Mouse (Mus musculus): ENCODE data around the gene Pip5k1c. TPM values are rescaled to one million over a fixed set of nuclear protein-coding genes. Genes with fewer than 3 reads are reported as not detected.

Gene Pip5k1c
- total RNA-seq, 1 experiment, result 27.3 TPM

GRCm38 (mm10) chr10:81300352-81300907, 7.7 kb downstream of the Pip5k1c start:
- in situ Hi-C loops (cut with MboI; ENCODE audit: low sequenced_read_pairs in 2 of 2, unreplicated experiment in 2 of 2), result no loop called here
- Histone ChIP-seq H3K9ac (ENCODE audit: insufficient read depth, low read depth, low read length, poor library complexity, severe bottlenecking) (no peak overlapping the region), H3K27ac (ENCODE audit: insufficient read depth, low read depth, low read length, poor library complexity, severe bottlenecking) (no peak overlapping the region), H3K4me3 (ENCODE audit: insufficient read depth in 1 of 2, low read depth in 1 of 2, low read length in 2 of 2, poor library complexity in 1 of 2, severe bottlenecking in 1 of 2) (no peak overlapping the region), H3K36me3 (ENCODE audit: control insufficient read depth, insufficient read depth, low read length, poor library complexity, severe bottlenecking) (peaks cover 2% of the 10 kb centered on the region; the same call in 1 of the 2 replicates), H3K9me3 (ENCODE audit: control insufficient read depth, insufficient read depth, low read depth, low read length) (no peaks in the 10 kb centered on the region), H3K4me1 (ENCODE audit: control insufficient read depth in 2 of 2, insufficient read depth in 2 of 2, low read length in 2 of 2, poor library complexity in 1 of 2) (peaks cover 0 to 19% of the 10 kb centered on the region in 2 experiments; a peak in 1 of 4 replicates)
- no peak for DNase-seq (ENCODE audit: low read depth, low spot score)
- TF ChIP-seq ZNF384 (IDR thresholded peaks at IDR 0.05; ENCODE audit: low read depth, low read length), result no peak

GRCm38 (mm10) chr10:81301321-81301720, 8.6 kb downstream of the Pip5k1c start:
- Histone ChIP-seq H3K4me3 (ENCODE audit: insufficient read depth in 1 of 2, low read depth in 1 of 2, low read length in 2 of 2, poor library complexity in 1 of 2, severe bottlenecking in 1 of 2) (no peak overlapping the region), H3K9me3 (ENCODE audit: control insufficient read depth, insufficient read depth, low read depth, low read length) (no peaks in the 10 kb centered on the region), H3K9ac (ENCODE audit: insufficient read depth, low read depth, low read length, poor library complexity, severe bottlenecking) (no peak overlapping the region), H3K4me1 (ENCODE audit: control insufficient read depth in 2 of 2, insufficient read depth in 2 of 2, low read length in 2 of 2, poor library complexity in 1 of 2) (peaks cover 0 to 19% of the 10 kb centered on the region in 2 experiments; a peak in 1 of 4 replicates), H3K36me3 (ENCODE audit: control insufficient read depth, insufficient read depth, low read length, poor library complexity, severe bottlenecking) (peaks cover 9% of the 10 kb centered on the region; the same call in 1 of the 2 replicates), H3K27ac (ENCODE audit: insufficient read depth, low read depth, low read length, poor library complexity, severe bottlenecking) (no peak overlapping the region)
- no peak for DNase-seq (ENCODE audit: low read depth, low spot score)
- no peak for TF ChIP-seq MAFK (IDR thresholded peaks at IDR 0.05; ENCODE audit: insufficient read depth, low read depth, low read length)
- TF ChIP-seq ZC3H11A (IDR thresholded peaks at IDR 0.05; ENCODE audit: borderline replicate concordance, low read depth, low read length), result no peak
- TF ChIP-seq CHD2 (IDR thresholded peaks at IDR 0.05; ENCODE audit: low read depth, low read length), result no peak
- TF ChIP-seq HCFC1 (IDR thresholded peaks at IDR 0.05; ENCODE audit: borderline replicate concordance, insufficient read depth, low read length), result no peak
- in situ Hi-C loops (cut with MboI; ENCODE audit: low sequenced_read_pairs in 2 of 2, unreplicated experiment in 2 of 2), result no loop called here

DNA sequence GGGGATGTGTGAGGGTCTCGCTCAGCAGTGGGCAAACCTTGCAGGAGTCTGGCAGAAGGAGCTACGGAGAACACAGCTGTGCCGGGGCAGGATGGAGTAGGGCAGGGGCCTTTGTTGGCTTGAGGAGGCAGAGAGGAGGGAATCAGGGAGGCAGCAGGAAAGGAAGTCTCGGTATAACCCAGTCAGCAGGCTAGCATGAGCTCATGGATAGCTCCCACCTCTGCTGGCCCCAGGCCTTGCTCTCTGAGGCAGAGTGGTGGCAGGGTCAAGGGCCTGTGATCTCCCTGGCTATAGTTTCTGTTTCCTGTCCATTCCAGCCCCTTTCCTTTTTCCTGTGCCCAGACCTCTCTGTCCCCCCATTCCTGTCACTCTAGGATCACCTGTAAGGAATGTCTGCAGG, 9.5 kb downstream of the Pip5k1c start:
- Histone ChIP-seq H3K27ac (ENCODE audit: insufficient read depth, low read depth, low read length, poor library complexity, severe bottlenecking) (no peak overlapping the region), H3K9me3 (ENCODE audit: control insufficient read depth, insufficient read depth, low read depth, low read length) (no peaks in the 10 kb centered on the region), H3K36me3 (ENCODE audit: control insufficient read depth, insufficient read depth, low read length, poor library complexity, severe bottlenecking) (peaks cover 18% of the 10 kb centered on the region; the same call in 1 of the 2 replicates), H3K4me3 (ENCODE audit: insufficient read depth in 1 of 2, low read depth in 1 of 2, low read length in 2 of 2, poor library complexity in 1 of 2, severe bottlenecking in 1 of 2) (no peak overlapping the region), H3K4me1 (ENCODE audit: control insufficient read depth in 2 of 2, insufficient read depth in 2 of 2, low read length in 2 of 2, poor library complexity in 1 of 2) (peaks cover 0 to 19% of the 10 kb centered on the region in 2 experiments; a peak in 1 of 4 replicates), H3K9ac (ENCODE audit: insufficient read depth, low read depth, low read length, poor library complexity, severe bottlenecking) (no peak overlapping the region)
- no peak for TF ChIP-seq ZNF384 (IDR thresholded peaks at IDR 0.05; ENCODE audit: low read depth, low read length)
- in situ Hi-C loops (cut with MboI; ENCODE audit: low sequenced_read_pairs in 2 of 2, unreplicated experiment in 2 of 2), result no loop called here
- no peak for DNase-seq (ENCODE audit: low read depth, low spot score)

GRCm38 (mm10) chr10:81302781-81303218, 10.0 kb downstream of the Pip5k1c start:
- no peak for DNase-seq (ENCODE audit: low read depth, low spot score)
- TF ChIP-seq CHD2 (IDR thresholded peaks at IDR 0.05; ENCODE audit: low read depth, low read length), result no peak
- H3K36me3 ChIP-seq (ENCODE audit: control insufficient read depth, insufficient read depth, low read length, poor library complexity, severe bottlenecking), result peaks cover 23% of the 10 kb centered on the region
- no peak overlapping the region for H3K9ac ChIP-seq (ENCODE audit: insufficient read depth, low read depth, low read length, poor library complexity, severe bottlenecking)
- H3K4me3 ChIP-seq (ENCODE audit: insufficient read depth in 1 of 2, low read depth in 1 of 2, low read length in 2 of 2, poor library complexity in 1 of 2, severe bottlenecking in 1 of 2), result no peak overlapping the region
- H3K4me1 ChIP-seq (ENCODE audit: control insufficient read depth in 2 of 2, insufficient read depth in 2 of 2, low read length in 2 of 2, poor library complexity in 1 of 2), result peaks cover 0 to 19% of the 10 kb centered on the region in 2 experiments; a peak in 1 of 4 replicates
- H3K27ac ChIP-seq (ENCODE audit: insufficient read depth, low read depth, low read length, poor library complexity, severe bottlenecking), result no peak overlapping the region
- in situ Hi-C loops (cut with MboI; ENCODE audit: low sequenced_read_pairs in 2 of 2, unreplicated experiment in 2 of 2), result no loop called here
- H3K9me3 ChIP-seq (ENCODE audit: control insufficient read depth, insufficient read depth, low read depth, low read length), result no peaks in the 10 kb centered on the region

DNA sequence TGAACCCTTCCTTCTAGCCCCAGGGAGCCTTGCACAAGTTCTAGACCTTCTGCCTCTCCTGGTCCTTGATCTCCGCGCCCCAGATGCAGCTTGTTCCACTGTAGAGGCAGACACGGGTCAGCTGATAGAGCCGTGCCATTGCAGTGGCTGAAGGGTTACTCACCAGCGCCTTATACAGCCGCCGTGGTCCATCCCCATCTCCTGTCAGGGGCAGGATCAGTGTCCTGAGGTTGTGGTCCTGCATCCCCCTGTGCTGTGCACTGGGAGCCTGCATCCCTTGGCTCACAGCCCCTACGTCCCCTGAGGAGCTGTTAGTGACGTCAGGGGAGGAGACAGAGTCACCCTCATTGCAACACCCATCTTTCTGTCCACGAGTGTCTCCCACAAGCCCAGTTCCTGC, 10.5 kb downstream of the Pip5k1c start:
- DNase-seq (ENCODE audit: low read depth, low spot score), result no peak
- in situ Hi-C loops (cut with MboI; ENCODE audit: low sequenced_read_pairs in 2 of 2, unreplicated experiment in 2 of 2), result no loop called here
- Histone ChIP-seq H3K4me3 (ENCODE audit: insufficient read depth in 1 of 2, low read depth in 1 of 2, low read length in 2 of 2, poor library complexity in 1 of 2, severe bottlenecking in 1 of 2) (no peak overlapping the region), H3K9me3 (ENCODE audit: control insufficient read depth, insufficient read depth, low read depth, low read length) (no peaks in the 10 kb centered on the region), H3K9ac (ENCODE audit: insufficient read depth, low read depth, low read length, poor library complexity, severe bottlenecking) (no peak overlapping the region), H3K27ac (ENCODE audit: insufficient read depth, low read depth, low read length, poor library complexity, severe bottlenecking) (no peak overlapping the region), H3K4me1 (ENCODE audit: control insufficient read depth in 2 of 2, insufficient read depth in 2 of 2, low read length in 2 of 2, poor library complexity in 1 of 2) (peaks cover 0 to 17% of the 10 kb centered on the region in 2 experiments; a peak in 1 of 4 replicates), H3K36me3 (ENCODE audit: control insufficient read depth, insufficient read depth, low read length, poor library complexity, severe bottlenecking) (peaks cover 28% of the 10 kb centered on the region)
- TF ChIP-seq HCFC1 (IDR thresholded peaks at IDR 0.05; ENCODE audit: borderline replicate concordance, insufficient read depth, low read length) (no peak), ZNF384 (IDR thresholded peaks at IDR 0.05; ENCODE audit: low read depth, low read length) (no peak), ZC3H11A (IDR thresholded peaks at IDR 0.05; ENCODE audit: borderline replicate concordance, low read depth, low read length) (no peak), CHD2 (IDR thresholded peaks at IDR 0.05; ENCODE audit: low read depth, low read length) (no peak), MAFK (IDR thresholded peaks at IDR 0.05; ENCODE audit: insufficient read depth, low read depth, low read length) (no peak)
